Mouse (Mus musculus) CH12.LX (cell line): ENCODE data around the gene 5330417C22Rik. TPM values are rescaled to one million over a fixed set of nuclear protein-coding genes. Genes with fewer than 3 reads are reported as not detected.
A peak's percentile ranks its signal among the peaks of the same experiment; 100 is the strongest.

ENCODE experiments used
- DNase-seq: peaks from one replicate; pipeline ENCODE4 v3.0.0-alpha.2; 2013; ENCODE audit errors: extremely low read depth
- H3K27ac ChIP-seq: 2 replicates; pipeline ENCODE4 v1.5.1; 2012; ENCODE audit warnings: low read depth, mild to moderate bottlenecking, control low read depth, moderate library complexity; ENCODE audit not compliant: insufficient read depth
- H3K27me3 ChIP-seq: replicated peaks from 2 replicates; pipeline ENCODE3; 2012; ENCODE audit warnings: inconsistent platforms
- H3K36me3 ChIP-seq, 2 experiments: replicated peaks in 1 of 2; 2 replicates each; pipeline versions ENCODE3 to v1.6.1; 2012; ENCODE audit warnings: inconsistent platforms in 1 of 2, low read length in 1 of 2, mild to moderate bottlenecking in 1 of 2, mixed read lengths in 1 of 2, moderate library complexity in 1 of 2; ENCODE audit not compliant: control insufficient read depth in 1 of 2, insufficient read depth in 1 of 2
- H3K4me1 ChIP-seq, 2 experiments: 2 replicates each; pipeline ENCODE4 v1.6.1; 2012; ENCODE audit warnings: inconsistent platforms in 1 of 2, moderate library complexity in 1 of 2; ENCODE audit not compliant: insufficient read depth in 2 of 2, control insufficient read depth in 1 of 2
- H3K4me2 ChIP-seq: 2 replicates; pipeline ENCODE4 v1.6.1; 2012; ENCODE audit warnings: low read depth, mild to moderate bottlenecking, control low read depth; ENCODE audit not compliant: poor library complexity, insufficient read depth, severe bottlenecking
- H3K4me3 ChIP-seq, 3 experiments: fragments of 150-350 bp in 1 of 3; sonication (generic) in 1 of 3; replicated peaks in 1 of 3; 2 replicates each; pipeline versions ENCODE3 to v1.5.1; 2011 to 2012; ENCODE audit warnings: low read depth in 2 of 3, low read length in 2 of 3, mild to moderate bottlenecking in 2 of 3, moderate library complexity in 2 of 3, control low read depth in 1 of 3, improper control_type of control experiment in 1 of 3, inconsistent platforms in 1 of 3, mixed read lengths in 1 of 3; ENCODE audit not compliant: poor library complexity in 1 of 3
- H3K79me2 ChIP-seq: replicated peaks from 2 replicates; pipeline ENCODE4 v1.6.1; 2012; ENCODE audit warnings: mild to moderate bottlenecking, moderate library complexity; ENCODE audit not compliant: control insufficient read depth, poor library complexity, insufficient read depth, severe bottlenecking; ENCODE audit errors: extremely low read depth
- H3K9ac ChIP-seq: 2 replicates; pipeline ENCODE4 v1.6.1; 2012; ENCODE audit warnings: low read depth, mild to moderate bottlenecking, control low read depth, moderate library complexity; ENCODE audit not compliant: insufficient read depth
- H3K9me3 ChIP-seq: replicated peaks from 2 replicates; pipeline ENCODE3; 2012; ENCODE audit warnings: low read length, inconsistent platforms, mixed read lengths
- BHLHE40 ChIP-seq: IDR thresholded peaks from 2 replicates; pipeline ENCODE4 v1.6.1; 2011; ENCODE audit warnings: mild to moderate bottlenecking, low read depth, low read length, improper control_type of control experiment
- CHD1 ChIP-seq: IDR thresholded peaks from 2 replicates; pipeline ENCODE4 v1.6.1; 2012; ENCODE audit warnings: low read depth, low read length, improper control_type of control experiment, inconsistent platforms
- CHD2 ChIP-seq: IDR thresholded peaks from 2 replicates; pipeline ENCODE4 v1.6.1; 2011; ENCODE audit warnings: low read length, improper control_type of control experiment
- ELF1 ChIP-seq: IDR thresholded peaks from 2 replicates; pipeline ENCODE4 v1.6.1; 2014; ENCODE audit warnings: low read depth, mild to moderate bottlenecking, inconsistent platforms, low read length, improper control_type of control experiment
- EP300 ChIP-seq: IDR thresholded peaks from 2 replicates; pipeline ENCODE4 v1.6.1; 2011; ENCODE audit warnings: low read length, improper control_type of control experiment
- GABPA ChIP-seq: IDR thresholded peaks from 2 replicates; pipeline ENCODE4 v1.6.1; 2012; ENCODE audit warnings: low read depth, low read length, improper control_type of control experiment, inconsistent platforms; ENCODE audit not compliant: insufficient replicate concordance
- HCFC1 ChIP-seq: IDR thresholded peaks from 2 replicates; pipeline ENCODE4 v1.6.1; 2012; ENCODE audit warnings: low read depth, mild to moderate bottlenecking, inconsistent platforms, low read length, improper control_type of control experiment
- JUN ChIP-seq: IDR thresholded peaks from 2 replicates; pipeline ENCODE4 v1.6.1; 2011; ENCODE audit warnings: low read depth, mild to moderate bottlenecking, low read length, improper control_type of control experiment, moderate library complexity; ENCODE audit not compliant: insufficient read depth
- JUND ChIP-seq: conservative IDR thresholded peaks from 2 replicates; pipeline ENCODE4 v1.6.1; 2011; ENCODE audit warnings: low read depth, low read length, improper control_type of control experiment
- KAT2A ChIP-seq: IDR thresholded peaks from 2 replicates; pipeline ENCODE4 v1.6.1; 2012; ENCODE audit warnings: low read length, improper control_type of control experiment, inconsistent platforms; ENCODE audit not compliant: insufficient replicate concordance
- MAX ChIP-seq: IDR thresholded peaks from 2 replicates; pipeline ENCODE4 v1.6.1; 2011; ENCODE audit warnings: low read length, improper control_type of control experiment
- MAZ ChIP-seq: IDR thresholded peaks from 2 replicates; pipeline ENCODE4 v1.6.1; 2012; ENCODE audit warnings: low read depth, mild to moderate bottlenecking, inconsistent platforms, low read length, improper control_type of control experiment, moderate library complexity
- MEF2A ChIP-seq: IDR thresholded peaks from 2 replicates; pipeline ENCODE4 v1.6.1; 2014; ENCODE audit warnings: low read depth, mild to moderate bottlenecking, inconsistent platforms, low read length, improper control_type of control experiment, borderline replicate concordance
- NELFE ChIP-seq: IDR thresholded peaks from 2 replicates; pipeline ENCODE4 v1.6.1; 2011; ENCODE audit warnings: low read depth, low read length, improper control_type of control experiment
- NRF1 ChIP-seq: IDR thresholded peaks from 2 replicates; pipeline ENCODE4 v1.6.1; 2014; ENCODE audit warnings: low read depth, mild to moderate bottlenecking, inconsistent platforms, low read length, improper control_type of control experiment, moderate library complexity
- PAX5 ChIP-seq: IDR thresholded peaks from 2 replicates; pipeline ENCODE4 v1.6.1; 2012; ENCODE audit warnings: low read length, inconsistent platforms, mixed read lengths
- POLR2A ChIP-seq: IDR thresholded peaks from 2 replicates; pipeline ENCODE4 v1.6.1; 2011; ENCODE audit warnings: low read depth, mild to moderate bottlenecking, improper control_type of control experiment, low read length
- RAD21 ChIP-seq: IDR thresholded peaks from 2 replicates; pipeline ENCODE4 v1.6.1; 2011; ENCODE audit warnings: low read depth, mild to moderate bottlenecking, low read length, improper control_type of control experiment, moderate library complexity
- RCOR1 ChIP-seq: conservative IDR thresholded peaks from 2 replicates; pipeline ENCODE4 v1.6.1; 2012; ENCODE audit warnings: low read depth, mild to moderate bottlenecking, inconsistent platforms, low read length, improper control_type of control experiment
- SIN3A ChIP-seq: IDR thresholded peaks from 2 replicates; pipeline ENCODE4 v1.6.1; 2012; ENCODE audit warnings: low read length, improper control_type of control experiment, inconsistent platforms
- TBP ChIP-seq: conservative IDR thresholded peaks from 2 replicates; pipeline ENCODE4 v1.6.1; 2011; ENCODE audit warnings: low read depth, low read length, improper control_type of control experiment
- TCF12 ChIP-seq: IDR thresholded peaks from 2 replicates; pipeline ENCODE4 v1.6.1; 2014; ENCODE audit warnings: low read depth, mild to moderate bottlenecking, inconsistent platforms, low read length, improper control_type of control experiment
- UBTF ChIP-seq: IDR thresholded peaks from 2 replicates; pipeline ENCODE4 v1.6.1; 2012; ENCODE audit warnings: low read depth, mild to moderate bottlenecking, inconsistent platforms, low read length, improper control_type of control experiment, moderate library complexity
- USF1 ChIP-seq: IDR thresholded peaks from 2 replicates; pipeline ENCODE4 v1.6.1; 2014; ENCODE audit warnings: low read depth, mild to moderate bottlenecking, inconsistent platforms, low read length, improper control_type of control experiment
- USF2 ChIP-seq: conservative IDR thresholded peaks from 2 replicates; pipeline ENCODE4 v1.6.1; 2011; ENCODE audit warnings: low read depth, low read length, improper control_type of control experiment
- ZC3H11A ChIP-seq: IDR thresholded peaks from 2 replicates; pipeline ENCODE4 v1.6.1; 2012; ENCODE audit warnings: low read depth, mild to moderate bottlenecking, inconsistent platforms, low read length, improper control_type of control experiment
- ZKSCAN1 ChIP-seq: IDR thresholded peaks from 2 replicates; pipeline ENCODE4 v1.6.1; 2012; ENCODE audit warnings: low read depth, inconsistent platforms, low read length, improper control_type of control experiment, borderline replicate concordance
- ZMIZ1 ChIP-seq: IDR thresholded peaks from 2 replicates; pipeline ENCODE4 v1.6.1; 2012; ENCODE audit warnings: low read depth, mild to moderate bottlenecking, inconsistent platforms, low read length, improper control_type of control experiment
- ZNF384 ChIP-seq: IDR thresholded peaks from 2 replicates; pipeline ENCODE4 v1.6.1; 2012; ENCODE audit warnings: low read depth, low read length, improper control_type of control experiment, inconsistent platforms
- dilution Hi-C: fragments of 300-500 bp; cut with MboI; formaldehyde crosslinking; loops from 2 replicates; pipeline ENCODE4 v1.14.3; 2020; ENCODE audit warnings: low sequenced_read_pairs; ENCODE audit not compliant: extremely low pct_unique_long_range_greater_than_20kb, extremely low pct_ligation_motif_present
- in situ Hi-C: fragments of 300-500 bp; cut with MboI; formaldehyde crosslinking; loops from 3 replicates; pipeline ENCODE4 v1.14.3; 2019; ENCODE audit warnings: low sequenced_read_pairs, low pct_ligation_motif_present, low pct_unique_long_range_greater_than_20kb, mixed read lengths
- polyA plus RNA-seq: library from polyadenylated mRNA; unstranded; fragments of >175 nt; gene quantifications from 2 replicates; pipeline ENCODE4 v1.2.1, GENCODE M21; 2012; ENCODE audit warnings: low read depth; ENCODE audit not compliant: insufficient read length
- total RNA-seq, 2 experiments: library from RNA; depleted of rRNA; stranded (reverse); fragments of 300-350 nt in 1 of 2; fragments of >200 nt in 1 of 2; gene quantifications; 2 replicates each; pipeline ENCODE4 v1.2.3; 2012 to 2014

The 5330417C22Rik gene
- 0.13 and 0.17 TPM in 2 replicates for total RNA-seq (2012; rRNA removed)
- 0.05 TPM in 1 of 2 replicates, not detected in the other for total RNA-seq (2014; rRNA removed)
- 0.26 and 0.27 TPM in 2 replicates for polyA plus RNA-seq

DNA sequence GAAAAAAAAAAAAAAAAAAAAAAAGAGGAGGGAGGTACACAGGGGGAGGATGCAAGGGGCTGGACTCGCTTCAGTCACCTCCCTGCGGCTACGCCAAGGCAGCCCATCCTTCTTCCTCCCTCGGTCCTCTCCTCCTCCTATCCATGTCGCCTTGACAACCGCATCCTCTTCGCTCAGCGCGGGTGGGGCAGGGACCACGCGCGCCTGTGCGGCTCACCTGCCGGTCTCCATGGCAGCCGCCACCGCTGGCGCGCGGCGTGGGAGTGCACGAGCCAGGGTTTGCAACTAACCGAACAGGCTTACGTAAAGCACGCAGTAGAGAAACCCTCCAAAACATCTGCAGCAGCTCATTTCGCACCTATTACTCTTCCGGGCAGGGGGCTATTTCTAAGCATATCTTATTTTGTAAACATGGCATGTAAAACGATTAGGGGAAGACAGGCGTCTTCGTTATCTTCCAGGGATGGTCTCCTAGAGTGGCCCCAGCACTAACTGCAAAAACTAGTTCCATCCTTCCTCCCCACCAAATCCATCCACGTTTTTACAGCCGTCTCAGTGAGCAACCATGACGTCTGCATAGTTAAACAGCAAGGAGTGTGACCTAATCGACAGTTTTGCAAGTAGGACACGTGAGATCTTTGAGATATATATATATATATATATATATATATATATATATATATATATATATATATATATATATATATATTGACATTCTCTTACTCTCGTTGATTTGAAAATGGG lies at the start of gene 5330417C22Rik:
TSS of gene 5330417C22Rik (minus strand) at position 20 of the 744 bp plus-strand sequence.
- DNase-seq = peak; percentile 64
- peaks cover 46% of the 10 kb centered on the region for H3K27me3 ChIP-seq
- dilution Hi-C loops = no loop called here
- TF ChIP-seq NRF1 (peak; percentile 36; the same call in 1 of the 2 replicates), GABPA (no peak), BHLHE40 (peak; percentile 56), ZNF384 (peak; percentile 93), CHD1 (no peak), HCFC1 (no peak), CHD2 (no peak), USF2 (no peak), MAZ (no peak), MAX (no peak), EP300 (no peak), NELFE (no peak), ZMIZ1 (no peak), RCOR1 (no peak), ZKSCAN1 (no peak), UBTF (no peak), ELF1 (no peak)
- TF ChIP-seq, all 38 proteins: peak for 3
- in situ Hi-C loops = no loop called here
- Histone ChIP-seq H3K9ac (no peak within 1 kb of the TSS; the same call in 1 of the 2 replicates), H3K79me2 (no peaks in the 10 kb centered on the region), H3K4me1 (peaks cover 0 to 18% of the 10 kb centered on the region in 2 experiments; a peak in 2 of 4 replicates), H3K4me3 (peak within 1 kb of the TSS in 2 of 3 experiments; percentile 41 to 63), H3K4me2 (peak within 1 kb of the TSS; percentile 95), H3K9me3 (no peaks in the 10 kb centered on the region), H3K27ac (no peak within 1 kb of the TSS), H3K36me3 (no peaks in the 10 kb centered on the region)

DNA sequence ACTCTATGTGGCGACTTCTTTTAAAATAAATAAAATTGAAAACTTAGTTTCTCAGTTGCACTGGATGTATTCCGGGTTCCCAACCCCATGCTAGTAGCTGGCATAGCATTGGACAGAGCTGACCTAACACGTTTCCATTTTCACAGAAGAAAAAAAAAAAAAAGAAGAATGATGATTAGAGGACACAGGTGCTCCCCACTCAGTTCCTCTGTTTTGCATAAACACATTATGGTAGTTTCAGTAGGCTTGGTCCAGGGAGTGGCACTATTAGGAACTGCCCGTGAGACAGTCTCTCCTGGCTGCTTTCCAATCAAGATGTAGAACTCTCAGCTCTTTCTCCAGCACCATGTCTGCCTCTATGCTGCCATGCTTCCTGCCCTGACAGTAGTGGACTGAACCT lies 48.2 kb upstream of the 5330417C22Rik start:
- Histone ChIP-seq H3K9me3 (no peaks in the 10 kb centered on the region), H3K9ac (no peak overlapping the region), H3K36me3 (peaks cover 0 to 7% of the 10 kb centered on the region in 2 experiments), H3K79me2 (no peaks in the 10 kb centered on the region), H3K4me2 (peak overlapping the region; percentile 44), H3K4me1 (peaks cover 7 to 27% of the 10 kb centered on the region in 2 experiments), H3K4me3 (no peak overlapping the region), H3K27me3 (no peaks in the 10 kb centered on the region), H3K27ac (no peak overlapping the region)
- in situ Hi-C loops = no loop called here
- dilution Hi-C loops = no loop called here
- DNase-seq = peak; percentile 62
- TF ChIP-seq GABPA (no peak), MEF2A (no peak), SIN3A (0 out of 2 replicates have a peak, but pooled peaks have one; percentile 33), CHD2 (no peak), USF2 (no peak), ELF1 (peak; percentile 20; the same call in 1 of the 2 replicates), ZMIZ1 (no peak), TCF12 (peak; percentile 74), RAD21 (no peak), NELFE (no peak), KAT2A (no peak), POLR2A (no peak), NRF1 (no peak), MAX (no peak), BHLHE40 (peak; percentile 68), USF1 (no peak), RCOR1 (no peak), TBP (0 out of 2 replicates have a peak, but pooled peaks have one; percentile 18), ZC3H11A (no peak), UBTF (no peak), JUN (no peak), EP300 (peak; percentile 70), PAX5 (no peak), JUND (no peak)
